Mouse (Mus musculus) limb, embryonic 14.5 days (tissue): Measurements from ENCODE around the gene Tmprss7. TPM values are rescaled to one million over a fixed set of nuclear protein-coding genes. Genes with fewer than 3 reads are reported as not detected.

ENCODE experiments used
- ATAC-seq: fragments of 200-750 bp; cut with Nextera tagmentation; 2 replicates; pipeline ENCODE4 v1.8.0; 2017; ENCODE audit warnings: low read depth, moderate number of reproducible peaks, moderate TSS enrichment; ENCODE audit not compliant: low FRiP score
- DNase-seq: peaks from one replicate; pipeline ENCODE4 v3.0.0-alpha.2; 2015; ENCODE audit warnings: low spot score
- H3K27ac ChIP-seq: fragments of 300-500 bp; sonication (generic); replicated peaks from 2 replicates; pipeline ENCODE4 v1.5.1; 2014; ENCODE audit warnings: low read depth, mild to moderate bottlenecking, low read length, moderate library complexity, mixed read lengths
- H3K27me3 ChIP-seq: fragments of 300-500 bp; sonication (generic); 2 replicates; pipeline ENCODE4 v1.6.1; 2014; ENCODE audit warnings: low read length, mixed read lengths; ENCODE audit not compliant: control insufficient read depth, insufficient read depth
- H3K36me3 ChIP-seq: fragments of 300-500 bp; sonication (generic); 2 replicates; pipeline ENCODE4 v1.6.1; 2014; ENCODE audit warnings: mild to moderate bottlenecking, low read length, moderate library complexity, mixed read lengths; ENCODE audit not compliant: control insufficient read depth, insufficient read depth
- H3K4me1 ChIP-seq: fragments of 300-500 bp; sonication (generic); 2 replicates; pipeline ENCODE4 v1.6.1; 2014; ENCODE audit warnings: antibody characterized with exemption, low read length, mixed read lengths; ENCODE audit not compliant: control insufficient read depth, insufficient read depth
- H3K4me2 ChIP-seq: fragments of 300-500 bp; sonication (generic); replicated peaks from 2 replicates; pipeline ENCODE4 v1.6.1; 2014; ENCODE audit warnings: low read depth, mild to moderate bottlenecking, low read length, moderate library complexity; ENCODE audit not compliant: severe bottlenecking
- H3K4me3 ChIP-seq: fragments of 300-500 bp; sonication (generic); replicated peaks from 2 replicates; pipeline ENCODE4 v1.5.1; 2014; ENCODE audit warnings: low read length
- H3K9ac ChIP-seq: fragments of 300-500 bp; sonication (generic); 2 replicates; pipeline ENCODE4 v1.6.1; 2014; ENCODE audit warnings: mild to moderate bottlenecking, low read depth, low read length, moderate library complexity; ENCODE audit not compliant: severe bottlenecking
- H3K9me3 ChIP-seq: fragments of 300-500 bp; sonication (generic); 2 replicates; pipeline ENCODE4 v1.6.1; 2016; ENCODE audit warnings: low read length; ENCODE audit not compliant: control insufficient read depth
- POLR2A ChIP-seq: fragments of 200-500 bp; IDR thresholded peaks from 2 replicates; pipeline ENCODE4 v1.8.0; 2012; ENCODE audit warnings: inconsistent platforms, mild to moderate bottlenecking, moderate library complexity, borderline replicate concordance; ENCODE audit not compliant: insufficient read depth, insufficient read length; ENCODE audit errors: extremely low read depth
- WGBS: fragments of 180-500 bp; shearing (Covaris S2); extraction: QIAGEN DNeasy Blood & Tissue Kit; methylation state at CpG from one replicate; pipeline ENCODE4 v1.1.7; 2014; 5-methylcytosine and 5-hydroxymethylcytosine counted together
- polyA plus RNA-seq, 2 experiments: library from polyadenylated mRNA; depleted of rRNA in 1 of 2; stranded (reverse) in 1 of 2; unstranded in 1 of 2; fragments of >200 nt; fragmentation: Nextera tagmentation in 1 of 2; extraction: Ambion mirVana in 1 of 2; gene quantifications; 2 replicates each; pipeline versions ENCODE4 v1.2.1 to v1.2.3; 2012 to 2014

Gene Tmprss7
- polyA plus RNA-seq, 2 experiments: 0.11 to 0.49 TPM

DNA sequence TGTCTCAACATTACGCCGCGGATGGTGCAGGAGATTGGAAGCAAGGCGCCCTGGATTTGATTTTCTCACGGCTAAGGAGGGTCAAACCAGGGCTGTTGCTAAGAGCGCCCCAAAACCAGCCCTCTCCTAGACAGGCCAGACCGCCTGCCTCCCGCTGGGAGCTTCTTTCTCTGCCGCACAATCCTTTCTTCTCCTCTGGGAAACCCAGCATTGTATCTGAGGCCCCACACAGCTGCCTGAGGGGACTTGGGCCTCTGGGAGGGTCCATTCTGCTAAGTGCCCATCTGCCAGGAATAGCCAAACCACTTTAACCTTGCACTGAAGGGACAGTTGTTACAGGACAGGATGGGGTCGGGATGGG is 31.3 kb upstream of the Tmprss7 start:
- Histone ChIP-seq H3K4me3 (peak overlapping the region; percentile 51), H3K27ac (no peak overlapping the region), H3K4me2 (peak overlapping the region; percentile 92), H3K9me3 (no peaks in the 10 kb centered on the region), H3K36me3 (no peaks in the 10 kb centered on the region), H3K9ac (peak overlapping the region; percentile 64), H3K4me1 (no peaks in the 10 kb centered on the region), H3K27me3 (no peaks in the 10 kb centered on the region)
- no peak for TF ChIP-seq POLR2A
- no peak for DNase-seq
- peak; percentile 43; the same call in 1 of the 2 replicates for ATAC-seq
- WGBS: 2% methylated on average over 10 of the region's 10 CpGs

DNA sequence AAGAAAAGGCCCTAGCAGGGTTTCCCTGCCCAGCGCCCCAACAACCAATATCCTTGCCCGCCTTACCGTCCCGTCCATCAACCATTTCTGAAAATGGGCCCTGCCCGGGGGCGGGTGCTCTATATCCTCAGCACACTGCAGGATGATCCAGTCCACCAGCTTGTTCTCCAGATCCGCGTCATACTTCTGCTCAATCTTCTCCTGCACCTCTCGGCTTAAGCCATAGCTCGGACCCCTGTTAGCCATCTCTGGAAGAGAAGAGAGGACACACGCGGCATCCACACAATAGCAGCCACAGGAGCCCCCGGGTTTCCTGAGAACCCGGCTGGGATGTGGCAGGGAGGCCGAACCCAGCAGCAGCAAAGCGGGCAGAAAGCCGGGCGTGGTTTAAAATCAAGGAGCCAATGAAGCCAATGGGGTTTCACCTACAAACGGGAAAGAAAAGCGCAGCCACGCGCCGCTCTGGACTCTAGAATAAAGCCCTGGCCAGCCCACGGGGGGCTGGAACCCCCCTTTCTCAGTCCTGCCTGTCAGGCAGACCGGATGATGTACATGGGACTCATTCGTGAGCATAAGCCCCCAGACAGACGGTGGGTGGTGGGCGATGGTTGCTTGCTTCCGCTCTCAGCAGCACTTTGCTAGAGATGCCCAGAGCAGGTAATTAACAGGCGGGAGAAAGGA is 30.7 kb upstream of the Tmprss7 start, which contains the start of gene Tagln3:
Gene Tagln3, minus strand, starts transcription at position 548 of the 681 bp plus-strand sequence.
- H3K4me2 ChIP-seq: peak within 1 kb of the TSS; percentile 92
- peak; percentile 49; the same call in 1 of the 2 replicates for TF ChIP-seq POLR2A
- H3K36me3 ChIP-seq: no peaks in the 10 kb centered on the region
- whole genome bisulfite sequencing: 1% methylated on average over 30 of the region's 30 CpGs
- peak within 1 kb of the TSS; percentile 64 for H3K9ac ChIP-seq
- no peaks in the 10 kb centered on the region for H3K4me1 ChIP-seq
- no peak within 1 kb of the TSS for H3K27ac ChIP-seq
- peak; percentile 50; the same call in 1 of the 2 replicates for ATAC-seq
- H3K27me3 ChIP-seq: no peaks in the 10 kb centered on the region
- DNase-seq: peak; percentile 49
- H3K9me3 ChIP-seq: no peaks in the 10 kb centered on the region
- H3K4me3 ChIP-seq: peak within 1 kb of the TSS; percentile 51

DNA sequence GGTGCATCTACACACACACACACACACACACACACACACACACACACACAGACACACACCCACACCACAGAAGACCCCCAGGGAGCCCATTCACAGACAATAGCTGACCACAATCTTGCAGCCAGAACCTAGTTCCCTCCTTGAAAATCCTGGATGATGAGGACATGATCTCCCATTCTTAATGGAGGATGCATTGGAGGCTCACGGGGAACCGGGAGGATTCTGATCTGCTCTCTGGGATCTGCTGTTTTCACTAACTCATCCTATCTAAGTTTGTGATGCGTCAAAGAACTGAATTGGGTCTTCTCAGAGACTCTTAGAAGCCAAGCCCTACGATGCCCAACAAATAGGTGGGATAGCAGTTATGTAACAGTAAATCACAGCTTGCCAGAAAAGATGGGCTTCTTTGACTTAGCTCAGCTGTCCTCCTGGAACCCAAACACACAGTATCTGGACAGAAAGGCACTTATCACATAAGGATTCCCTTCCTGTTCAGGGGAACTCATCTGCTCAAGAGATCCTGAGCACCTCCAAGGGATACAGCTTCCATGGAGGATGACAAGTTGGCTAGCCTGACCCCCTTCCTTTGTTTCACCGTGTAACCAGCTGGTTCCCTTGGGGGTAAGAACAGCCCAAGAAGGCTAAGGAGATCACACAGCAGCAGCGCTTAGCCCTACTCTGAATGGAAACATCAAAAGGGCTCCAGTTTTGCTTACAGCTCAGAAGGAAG is 29.9 kb upstream of the Tmprss7 start:
- Histone ChIP-seq H3K27ac (no peak overlapping the region), H3K36me3 (no peaks in the 10 kb centered on the region), H3K4me3 (peak overlapping the region; percentile 51), H3K4me1 (no peaks in the 10 kb centered on the region), H3K27me3 (no peaks in the 10 kb centered on the region), H3K9me3 (no peaks in the 10 kb centered on the region), H3K4me2 (peak overlapping the region; percentile 92), H3K9ac (peak overlapping the region; percentile 64)
- WGBS: 56% methylated on average over 6 of the region's 6 CpGs
- no peak for ATAC-seq
- TF ChIP-seq POLR2A: no peak
- no peak for DNase-seq

DNA sequence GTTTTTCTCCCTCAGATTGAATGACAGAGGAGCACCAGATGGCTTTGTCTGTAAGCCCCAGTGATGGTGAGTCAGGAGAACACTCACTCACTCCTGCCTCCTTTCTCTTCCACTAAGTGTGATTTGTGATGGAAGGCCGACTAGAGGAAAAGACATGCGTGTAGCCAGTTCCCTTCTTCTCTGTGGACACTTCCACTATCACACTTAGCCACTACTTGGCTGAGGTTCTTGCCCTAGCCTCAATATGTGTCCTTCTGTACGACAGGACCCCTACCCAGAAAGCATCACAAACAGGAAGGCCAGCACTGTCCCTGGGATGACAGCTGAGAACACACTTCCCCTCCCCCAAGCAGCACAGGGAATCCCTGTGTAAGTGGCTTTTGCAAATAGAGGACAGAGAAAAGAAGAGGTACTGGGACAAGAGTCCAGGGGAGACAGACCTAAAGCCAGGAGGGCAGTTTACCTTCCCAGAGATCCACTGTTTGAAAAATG is 29.0 kb upstream of the Tmprss7 start:
- 80% methylated on average over 3 of the region's 3 CpGs for WGBS
- Histone ChIP-seq H3K9me3 (no peaks in the 10 kb centered on the region), H3K9ac (no peak overlapping the region), H3K4me2 (no peak overlapping the region), H3K27me3 (no peaks in the 10 kb centered on the region), H3K4me3 (no peak overlapping the region), H3K27ac (no peak overlapping the region), H3K36me3 (no peaks in the 10 kb centered on the region), H3K4me1 (no peaks in the 10 kb centered on the region)
- no peak for DNase-seq
- no peak for ATAC-seq
- no peak for TF ChIP-seq POLR2A

DNA sequence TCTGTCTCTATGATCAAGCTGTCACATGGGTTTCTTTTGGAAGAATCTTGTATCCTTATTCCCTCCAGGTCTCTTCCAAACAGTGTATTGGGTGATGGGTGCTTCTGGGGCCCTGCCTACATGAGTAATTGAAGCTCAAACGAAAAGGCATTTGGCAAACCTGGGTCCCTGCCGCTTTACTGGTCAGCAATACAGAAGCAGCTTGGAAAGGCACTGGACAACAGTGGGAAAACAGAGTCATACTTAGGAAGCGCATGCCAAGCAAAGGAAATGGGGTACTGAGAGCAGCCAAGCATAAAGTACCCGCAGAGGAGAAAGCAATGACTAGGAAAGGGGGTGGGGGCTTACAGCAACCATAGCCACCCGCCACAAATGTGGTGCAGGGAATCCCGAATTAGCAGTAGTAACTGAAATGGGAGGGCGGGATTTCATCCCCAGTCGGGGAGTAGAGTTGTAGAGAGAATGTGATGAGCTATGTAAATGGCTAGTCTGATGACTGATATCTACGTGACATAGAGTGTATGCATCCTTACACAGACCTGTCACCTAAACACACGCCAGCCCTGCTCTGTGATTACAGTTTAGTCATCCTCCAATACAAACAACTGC is 26.7 kb upstream of the Tmprss7 start:
- H3K9me3 ChIP-seq: no peaks in the 10 kb centered on the region
- WGBS: 90% methylated on average over 10 of the region's 10 CpGs
- no peak overlapping the region for H3K4me3 ChIP-seq
- ATAC-seq (no peak), DNase-seq (no peak)
- H3K4me2 ChIP-seq: no peak overlapping the region
- TF ChIP-seq POLR2A: no peak
- no peak overlapping the region for H3K9ac ChIP-seq
- H3K36me3 ChIP-seq: no peaks in the 10 kb centered on the region
- no peaks in the 10 kb centered on the region for H3K4me1 ChIP-seq
- no peaks in the 10 kb centered on the region for H3K27me3 ChIP-seq
- no peak overlapping the region for H3K27ac ChIP-seq
